Mouse (Mus musculus): ENCODE results near the gene Mns1. TPM values are rescaled to one million over a fixed set of nuclear protein-coding genes. Genes with fewer than 3 reads are reported as not detected.

Mns1 gene
- polyA plus RNA-seq, 1 experiment from 2014 or later, result 51.7 TPM

GRCm38 (mm10) chr9:72493984-72494685 lies 56.3 kb downstream of the Mns1 start:
- no peak overlapping the region for H3K4me3 ChIP-seq (ENCODE audit: low read depth, low read length)
- peaks cover 3% of the 10 kb centered on the region; the same call in 1 of the 2 replicates for H3K4me1 ChIP-seq (replicated peaks; ENCODE audit: control insufficient read depth, insufficient read depth, low read length)
- DNase-seq (ENCODE audit: low spot score), result no peak
- H3K4me2 ChIP-seq (ENCODE audit: low read depth, low read length, severe bottlenecking), result no peak overlapping the region
- no peak overlapping the region for H3K27ac ChIP-seq (ENCODE audit: low read depth, low read length)
- no peak overlapping the region for H3K9ac ChIP-seq (ENCODE audit: low read length)
- H3K27me3 ChIP-seq (ENCODE audit: control insufficient read depth, insufficient read depth, low read length), result no peaks in the 10 kb centered on the region
- H3K36me3 ChIP-seq (ENCODE audit: control insufficient read depth, insufficient read depth, low read length), result no peaks in the 10 kb centered on the region
- H3K9me3 ChIP-seq (ENCODE audit: control insufficient read depth, low read length), result no peaks in the 10 kb centered on the region
- 90% methylated on average over 3 of the region's 3 CpGs for whole genome bisulfite sequencing
- ATAC-seq (replicated peaks; ENCODE audit: low FRiP score), result no peak

- Histone ChIP-seq H3K4me2 (ENCODE audit: low read depth, low read length, severe bottlenecking) (no peak overlapping the region), H3K9me3 (ENCODE audit: control insufficient read depth, low read length) (no peaks in the 10 kb centered on the region), H3K27me3 (ENCODE audit: control insufficient read depth, insufficient read depth, low read length) (no peaks in the 10 kb centered on the region), H3K27ac (ENCODE audit: low read depth, low read length) (no peak overlapping the region), H3K4me1 (replicated peaks; ENCODE audit: control insufficient read depth, insufficient read depth, low read length) (no peaks in the 10 kb centered on the region), H3K9ac (ENCODE audit: low read length) (no peak overlapping the region), H3K36me3 (ENCODE audit: control insufficient read depth, insufficient read depth, low read length) (no peaks in the 10 kb centered on the region), H3K4me3 (ENCODE audit: low read depth, low read length) (no peak overlapping the region)
- WGBS, result 78% methylated on average over 2 of the region's 2 CpGs
- DNase-seq (ENCODE audit: low spot score) (no peak), ATAC-seq (replicated peaks; ENCODE audit: low FRiP score) (no peak)
Measured at GRCm38 (mm10) chr9:72496691-72497090, 58.9 kb downstream of the Mns1 start.

GRCm38 (mm10) chr9:72497171-72497570 lies 59.4 kb downstream of the Mns1 start:
- no peaks in the 10 kb centered on the region for H3K4me1 ChIP-seq (replicated peaks; ENCODE audit: control insufficient read depth, insufficient read depth, low read length)
- no peaks in the 10 kb centered on the region for H3K9me3 ChIP-seq (ENCODE audit: control insufficient read depth, low read length)
- 63% methylated on average over 3 of the region's 3 CpGs for WGBS

More at GRCm38 (mm10) chr9:72497171-72497570, 59.4 kb downstream of the Mns1 start:
- H3K27ac ChIP-seq (ENCODE audit: low read depth, low read length), result no peak overlapping the region
- H3K9ac ChIP-seq (ENCODE audit: low read length), result no peak overlapping the region
- H3K4me2 ChIP-seq (ENCODE audit: low read depth, low read length, severe bottlenecking), result no peak overlapping the region
- DNase-seq (ENCODE audit: low spot score) (no peak), ATAC-seq (replicated peaks; ENCODE audit: low FRiP score) (no peak)
- no peak overlapping the region for H3K4me3 ChIP-seq (ENCODE audit: low read depth, low read length)
- H3K27me3 ChIP-seq (ENCODE audit: control insufficient read depth, insufficient read depth, low read length), result no peaks in the 10 kb centered on the region
- no peaks in the 10 kb centered on the region for H3K36me3 ChIP-seq (ENCODE audit: control insufficient read depth, insufficient read depth, low read length)

Small RNA genes within 50 kb of the gene (microRNA-seq; reads per million reads assigned to microRNA genes)
- gene Gm28010 (ENCODE audit: insufficient number of aligned reads), result not detected

Other genes starting within 250 kb of the Mns1 start
- gene Zfp280d, start 163.2 kb upstream of the Mns1 start, polyA plus RNA-seq (2014; fragmentation: Nextera tagmentation; extraction: Ambion mirVana), result 54.2 and 66.3 TPM in 2 replicates
- 75.1 and 77.6 TPM in 2 replicates for gene Tex9, start 54.2 kb downstream of the Mns1 start, polyA plus RNA-seq (2014; fragmentation: Nextera tagmentation; extraction: Ambion mirVana)
- 27.0 and 28.0 TPM in 2 replicates for gene Rfx7, start 94.2 kb downstream of the Mns1 start, polyA plus RNA-seq (2014; fragmentation: Nextera tagmentation; extraction: Ambion mirVana)
- 781 and 793 TPM in 2 replicates for gene Nedd4, start 224.3 kb downstream of the Mns1 start, polyA plus RNA-seq (2014; fragmentation: Nextera tagmentation; extraction: Ambion mirVana)

Measured in forebrain, embryonic 11.5 days (tissue).